Mouse (Mus musculus): ENCODE data around the gene Abat. TPM values are rescaled to one million over a fixed set of nuclear protein-coding genes. Genes with fewer than 3 reads are reported as not detected.

The Abat gene
- total RNA-seq, 2 experiments from 2014 or later, result 134 to 146 TPM

DNA sequence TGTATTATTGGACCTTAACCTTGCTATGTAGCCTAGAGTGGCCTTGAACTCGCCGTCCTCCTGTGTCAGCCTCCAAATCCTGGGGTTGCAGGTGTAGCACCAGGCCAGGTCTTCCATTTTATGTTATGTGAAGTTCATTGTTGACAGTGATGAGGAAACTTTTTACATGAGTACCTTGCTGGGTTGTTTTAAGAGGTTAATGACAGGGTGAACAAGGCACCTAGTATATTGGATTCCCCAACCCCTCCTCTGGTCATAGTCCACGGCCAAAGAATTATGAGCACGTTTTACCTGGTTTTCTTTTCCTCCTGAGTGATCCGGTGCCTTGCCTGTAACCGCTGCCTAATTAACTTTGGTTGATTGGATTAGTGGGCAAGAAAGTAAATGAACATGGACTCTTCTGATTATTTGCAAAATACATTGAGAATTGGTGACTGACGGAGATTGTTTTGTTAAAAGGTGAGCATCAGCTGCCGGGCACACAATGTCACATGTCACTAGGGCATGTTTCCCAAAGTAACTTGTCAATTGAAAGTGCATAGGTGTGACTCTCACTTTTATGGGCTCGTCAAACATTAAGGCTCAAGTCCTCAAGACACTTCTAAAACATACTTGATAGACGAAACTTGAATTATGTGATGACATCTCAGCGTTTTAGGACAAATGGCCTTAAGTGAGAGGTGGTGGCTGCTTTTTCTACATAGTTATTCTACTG lies 57.8 kb downstream of the Abat start:
- DNase-seq (ENCODE audit: low spot score in 2 of 2), result no peak

DNA sequence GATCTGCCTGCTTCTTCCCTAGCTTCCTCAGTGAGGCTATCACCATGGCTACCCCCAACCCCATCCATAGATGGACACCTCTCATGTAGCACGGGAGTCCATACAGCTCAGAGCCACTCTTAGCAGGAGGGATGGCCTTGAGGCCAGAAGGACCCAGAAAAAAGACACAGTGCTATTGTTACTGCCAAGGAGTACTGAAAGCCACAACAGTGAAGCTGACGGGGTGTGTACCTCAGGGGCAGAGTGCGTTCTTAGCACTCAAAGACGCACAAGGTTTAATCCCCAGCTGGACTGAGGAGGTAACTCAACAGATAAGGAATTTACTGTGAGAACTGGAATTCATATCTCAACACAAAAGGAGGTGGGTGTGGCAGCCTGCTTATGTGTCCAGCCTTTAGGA lies 59.8 kb downstream of the Abat start:
- no peak for DNase-seq (ENCODE audit: low spot score in 2 of 2)

DNA sequence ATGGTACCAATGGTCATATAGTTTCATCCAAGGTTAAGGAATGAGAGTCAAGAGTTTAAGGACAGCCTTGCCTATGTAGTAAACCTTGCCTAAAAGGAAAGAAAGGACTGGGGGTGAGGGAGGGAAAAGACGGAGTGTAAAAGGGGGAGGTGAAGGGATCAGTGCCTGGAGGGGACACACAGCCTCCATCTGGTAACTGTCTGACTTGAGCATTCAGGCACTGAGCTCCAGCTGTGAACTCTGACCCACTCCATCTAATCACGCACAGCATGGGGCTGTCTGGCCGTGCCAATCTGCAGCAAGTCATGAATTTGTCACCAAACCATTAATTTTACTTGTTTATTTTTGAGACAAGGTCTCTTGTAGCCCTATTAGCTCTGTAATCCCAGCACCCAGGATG lies 60.5 kb downstream of the Abat start:
- DNase-seq (ENCODE audit: low spot score in 2 of 2), result no peak

DNA sequence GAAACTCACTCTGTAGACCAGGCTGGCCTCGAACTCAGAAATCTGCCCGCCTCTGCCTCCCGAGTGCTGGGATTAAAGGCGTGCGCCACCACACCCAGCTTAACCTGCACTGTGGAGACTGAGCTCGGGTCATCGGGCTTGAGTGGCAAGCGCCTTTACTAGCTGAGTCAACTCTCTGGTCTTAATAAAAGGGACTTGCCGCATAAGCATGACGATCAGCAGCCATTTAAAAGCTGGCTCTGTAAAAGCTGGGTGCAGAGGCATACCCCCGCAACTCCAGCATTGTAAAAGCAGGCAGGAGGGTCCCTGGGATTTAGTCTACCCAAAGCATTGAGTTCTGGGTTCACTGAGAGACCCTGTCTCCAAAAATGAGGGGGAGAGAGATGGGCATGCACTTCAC lies 61.1 kb downstream of the Abat start:
- DNase-seq (ENCODE audit: low spot score in 2 of 2), result no peak

DNA sequence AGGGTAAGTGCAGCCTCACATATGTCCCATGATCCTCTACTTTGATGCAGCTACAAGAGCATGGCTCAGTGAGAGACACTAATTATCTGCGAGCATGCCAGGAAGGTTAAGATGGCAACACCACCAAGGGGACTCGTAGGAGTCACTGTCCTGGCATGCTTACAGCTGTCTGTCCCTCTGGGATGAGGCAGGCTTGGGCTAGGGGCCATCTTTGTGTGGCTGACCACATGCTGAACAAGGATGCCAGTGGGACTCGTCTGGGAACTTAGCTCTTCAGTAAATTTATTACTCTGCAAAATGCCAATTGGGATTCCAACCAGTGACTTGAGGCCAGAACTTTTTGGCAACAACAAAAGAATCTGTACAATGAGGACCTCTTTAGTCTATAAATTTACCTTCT lies 62.9 kb downstream of the Abat start:
- DNase-seq (ENCODE audit: low spot score in 2 of 2), result no peak

DNA sequence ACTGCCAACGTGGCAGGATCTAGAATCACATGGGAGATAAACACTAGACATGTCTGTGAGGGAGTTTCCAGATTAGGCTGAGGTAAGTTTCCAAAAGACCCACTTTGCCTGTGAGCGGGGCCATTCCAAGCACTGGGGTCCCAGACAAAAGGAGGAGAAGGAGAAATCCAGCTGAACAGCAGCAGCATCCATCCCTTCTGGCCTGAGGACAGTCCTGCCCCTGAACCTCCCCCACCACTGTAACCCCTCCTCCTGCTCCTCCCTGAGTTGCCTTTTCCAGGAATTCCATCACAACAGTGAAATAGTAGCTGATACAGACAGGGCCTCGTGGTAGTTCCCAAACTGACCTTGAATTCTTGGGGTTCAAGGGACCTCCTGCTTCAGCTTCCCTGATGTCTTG lies 63.7 kb downstream of the Abat start:
- no peak for DNase-seq (ENCODE audit: low spot score in 2 of 2)

DNA sequence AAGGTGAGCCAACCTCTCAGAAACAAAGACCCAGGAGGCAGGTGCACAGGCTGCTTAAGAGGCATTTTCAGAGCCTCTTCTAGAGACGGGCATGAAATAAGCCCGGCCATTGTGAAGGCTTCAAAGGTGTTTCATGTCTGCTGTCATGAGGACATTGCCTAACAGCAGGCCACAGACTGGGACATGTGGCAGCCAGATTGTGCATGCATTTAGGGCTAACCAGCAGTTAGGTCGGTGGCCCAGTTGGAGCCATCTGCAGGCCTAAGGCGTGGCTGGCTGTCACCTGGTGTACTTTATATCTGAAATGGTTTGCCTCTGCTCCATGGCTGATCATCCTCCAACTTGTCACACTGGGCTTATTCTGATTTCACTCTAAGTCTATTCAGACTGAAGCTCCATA lies 65.1 kb downstream of the Abat start:
- DNase-seq (ENCODE audit: low spot score in 2 of 2), result no peak

DNA sequence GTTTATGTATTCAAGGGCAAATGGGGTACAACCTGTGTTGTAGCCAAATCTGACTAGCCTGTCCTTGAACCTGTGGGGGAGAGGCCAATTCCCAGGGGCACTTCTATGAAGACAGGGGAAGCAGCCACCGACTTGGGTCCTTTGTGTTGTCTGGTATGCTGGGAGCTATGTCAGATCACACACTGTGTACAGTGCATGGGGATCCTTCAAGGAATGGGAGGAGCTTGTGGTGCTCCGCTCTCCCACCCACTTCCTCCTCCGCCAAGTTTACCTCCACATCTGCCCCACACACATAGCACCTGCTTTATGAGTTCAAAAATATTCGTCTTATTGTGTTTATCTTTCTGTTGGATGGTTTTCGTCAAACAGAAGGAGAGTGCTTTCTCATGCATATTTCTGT lies 66.3 kb downstream of the Abat start:
- no peak for DNase-seq (ENCODE audit: low spot score in 2 of 2)

DNA sequence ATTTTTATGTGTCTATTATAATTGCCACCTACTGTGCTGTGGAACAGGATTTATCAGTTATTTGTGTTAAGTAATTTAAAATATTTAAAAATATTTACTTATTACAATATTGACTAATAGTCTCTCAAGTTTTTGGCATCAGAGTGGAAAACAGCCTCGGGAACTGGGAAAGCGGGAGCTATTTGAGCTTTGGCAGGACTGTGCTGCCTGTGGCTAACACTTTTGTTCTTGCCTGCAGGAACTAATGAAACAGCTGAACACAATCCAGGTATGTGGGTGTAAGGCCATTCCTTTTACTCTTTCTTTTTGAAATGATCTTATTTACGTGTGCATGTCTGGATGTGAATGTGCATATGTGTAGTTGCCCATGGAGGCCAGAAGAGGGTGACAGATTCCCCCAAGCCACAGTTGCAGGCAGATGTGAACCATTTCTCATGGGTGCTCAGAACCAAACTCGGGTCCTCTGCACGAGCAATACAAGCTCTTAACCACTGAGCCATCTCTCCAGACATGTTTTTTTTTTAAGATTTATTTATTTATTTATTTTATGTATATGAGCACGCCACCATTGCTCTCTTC lies 68.5 kb downstream of the Abat start:
- no peak for DNase-seq (ENCODE audit: low spot score in 2 of 2)

DNA sequence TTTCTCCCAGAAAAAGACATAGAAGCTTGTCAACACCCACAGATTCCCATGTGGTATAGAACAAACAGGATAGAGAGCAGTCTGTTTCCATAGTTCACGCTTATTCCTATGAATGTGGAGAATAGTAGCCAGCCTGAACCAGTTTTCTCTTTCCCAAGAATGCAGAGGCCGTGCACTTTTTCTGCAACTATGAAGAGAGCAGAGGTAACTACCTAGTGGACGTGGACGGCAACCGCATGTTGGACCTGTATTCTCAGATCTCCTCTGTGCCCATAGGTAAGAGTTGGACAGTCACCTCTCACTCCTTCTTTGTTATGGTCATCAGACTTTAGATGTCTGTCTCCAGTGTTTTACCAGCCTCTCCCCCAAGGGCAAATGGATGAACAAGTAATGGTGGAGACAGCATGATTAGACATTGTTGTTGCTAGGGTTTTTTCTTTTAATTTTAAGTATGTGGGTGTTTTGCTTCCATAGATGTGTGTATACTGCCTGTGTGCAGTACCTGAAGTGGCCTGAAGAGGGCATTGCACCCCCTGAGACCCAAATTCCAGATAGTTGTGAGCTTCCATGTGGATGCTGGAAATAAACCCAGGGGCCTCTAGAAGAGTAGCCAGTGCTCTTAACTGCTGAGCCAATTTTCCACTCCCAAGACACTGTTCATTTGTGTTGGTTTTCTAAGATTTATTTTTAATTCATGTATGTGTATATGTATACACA lies 69.5 kb downstream of the Abat start:
- no peak for DNase-seq (ENCODE audit: low spot score in 2 of 2)

DNA sequence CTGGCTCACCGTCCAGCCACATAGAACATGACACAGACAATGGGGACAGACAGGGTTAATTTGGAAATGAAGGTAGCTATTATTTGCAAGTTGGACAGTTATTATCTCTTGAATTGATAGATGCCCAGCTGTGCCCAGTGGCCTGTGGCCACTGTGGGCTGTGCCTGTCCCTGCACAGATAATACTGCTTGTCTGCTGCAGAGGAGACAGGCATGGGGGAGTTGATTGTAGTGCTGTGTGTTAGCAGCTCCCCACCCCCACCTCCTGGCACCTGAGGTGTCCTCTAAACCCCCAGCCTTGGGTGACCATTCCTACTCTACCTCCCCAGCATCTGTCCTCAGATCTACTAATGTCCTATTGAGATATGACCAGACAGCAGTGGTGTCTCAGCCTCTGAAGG lies 71.0 kb downstream of the Abat start:
- no peak for DNase-seq (ENCODE audit: low spot score in 2 of 2)

DNA sequence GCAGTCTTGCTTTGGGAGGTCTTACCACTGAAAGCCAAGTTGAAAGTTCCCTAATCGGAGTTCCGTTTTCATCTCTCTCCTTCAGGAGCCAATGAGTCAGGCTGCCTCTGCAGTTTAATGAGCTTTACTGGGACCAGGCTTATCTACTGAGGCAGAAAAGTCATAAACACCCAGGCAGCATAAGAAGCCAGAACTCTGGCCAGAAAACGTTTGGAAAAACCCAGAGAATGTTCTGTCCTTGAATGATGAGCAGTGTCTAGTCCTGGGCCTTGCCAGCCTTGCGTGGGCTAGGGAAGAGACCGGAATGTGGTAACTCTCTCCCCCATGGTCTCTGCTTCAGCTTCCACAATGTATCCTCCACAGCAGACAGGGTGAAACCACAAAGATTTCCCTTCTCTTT lies 71.8 kb downstream of the Abat start:
- no peak for DNase-seq (ENCODE audit: low spot score in 2 of 2)

DNA sequence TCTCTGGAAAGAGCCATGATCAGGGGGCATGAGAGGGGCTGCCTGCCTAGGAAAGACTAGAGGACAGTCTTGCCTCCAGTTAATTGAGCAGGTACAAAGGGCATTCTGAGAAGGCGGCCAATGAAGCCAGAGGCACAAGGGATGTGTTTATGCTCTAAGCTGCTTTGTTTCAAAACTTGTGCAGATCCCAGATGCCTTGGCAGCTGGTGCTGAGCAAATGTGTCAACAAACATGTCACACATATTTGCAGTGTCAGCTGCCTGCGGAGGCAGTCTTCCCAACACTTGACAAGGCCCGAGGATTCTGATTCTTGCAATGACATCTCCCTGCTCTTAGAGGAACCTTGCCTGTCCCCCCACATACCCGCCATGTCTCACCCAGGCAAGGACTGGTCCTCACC lies 82.2 kb downstream of the Abat start:
- peak; percentile 79 to 92 for DNase-seq (ENCODE audit: low spot score in 2 of 2)

DNA sequence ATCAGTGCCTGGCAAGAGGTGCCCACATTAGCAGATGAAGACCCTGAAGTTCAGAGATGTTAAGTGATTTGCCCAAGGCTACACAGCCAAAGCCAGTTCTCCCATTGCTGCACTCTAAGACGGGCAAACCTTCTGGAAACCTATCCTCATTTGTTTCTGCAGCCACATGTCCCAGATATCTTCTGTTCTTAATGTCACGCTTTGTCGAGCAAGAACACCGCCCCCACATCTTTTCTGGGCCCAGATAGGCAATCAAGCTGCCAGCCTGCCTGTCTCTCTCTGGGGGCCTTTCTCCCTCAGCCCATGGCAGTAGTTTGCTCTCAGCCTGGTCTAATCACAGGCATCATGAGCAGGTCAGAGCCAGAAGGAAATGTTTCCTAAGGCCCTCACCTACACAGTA lies 83.1 kb downstream of the Abat start:
- peak; percentile 27 to 42 for DNase-seq (ENCODE audit: low spot score in 2 of 2)

DNA sequence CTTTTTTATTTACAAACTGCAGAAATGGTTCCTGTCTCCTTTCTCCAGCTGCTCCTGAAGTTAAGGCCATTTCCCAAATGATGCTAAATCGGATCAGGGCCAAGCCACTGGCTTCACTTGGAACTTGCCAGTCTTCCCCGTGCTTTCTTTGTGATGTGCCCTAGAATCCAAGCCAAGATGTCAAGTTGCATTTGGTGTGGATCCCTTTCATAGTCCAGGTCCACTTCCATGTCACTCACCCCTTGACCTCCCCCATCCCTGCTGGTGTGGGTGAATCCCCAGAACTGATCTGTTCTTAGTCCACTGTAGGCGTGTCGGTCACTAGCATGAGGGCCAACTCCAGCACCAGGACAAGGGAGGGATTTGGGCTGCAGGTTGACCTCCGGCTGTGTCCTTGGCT lies 84.3 kb downstream of the Abat start:
- no peak for DNase-seq (ENCODE audit: low spot score in 2 of 2)

DNA sequence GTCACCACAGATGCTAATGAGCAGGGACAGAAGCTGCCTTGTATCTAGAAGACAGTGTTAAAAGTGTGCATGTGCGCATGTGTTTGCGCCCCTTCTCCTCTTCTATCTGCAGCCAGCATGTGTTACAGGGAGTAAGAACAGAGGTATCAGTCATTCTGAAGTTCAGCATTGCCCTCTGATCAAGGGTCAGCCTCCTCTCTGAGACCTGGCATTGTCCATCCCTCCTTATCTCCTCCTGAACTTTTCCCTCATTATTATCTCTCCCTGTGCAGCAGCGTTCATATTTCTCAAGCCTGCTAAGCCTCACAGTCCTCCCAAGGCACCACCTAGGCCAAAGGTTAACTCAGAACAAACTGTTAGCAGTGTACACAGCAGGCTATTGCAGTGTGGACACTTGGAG lies 90.6 kb downstream of the Abat start:
- DNase-seq (ENCODE audit: low spot score in 2 of 2), result no peak

DNA sequence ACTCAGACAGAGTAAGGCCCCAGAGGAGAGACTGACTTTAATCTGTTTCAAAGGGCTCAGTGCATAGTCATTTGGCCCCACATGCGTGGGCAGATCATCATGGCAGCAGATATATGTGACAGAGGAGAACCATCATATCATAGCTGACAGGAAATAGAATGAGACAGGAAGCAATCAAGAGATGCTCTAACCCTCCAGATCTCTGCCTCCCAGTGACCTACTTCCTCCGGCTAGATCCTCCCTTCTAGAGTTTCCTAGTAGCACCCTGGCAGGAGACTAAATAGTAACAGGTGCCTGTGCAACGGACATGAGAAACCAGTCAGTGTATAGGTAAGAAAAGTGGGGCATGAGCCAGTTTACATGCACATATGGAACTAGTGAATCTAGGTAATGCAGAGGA lies 97.2 kb downstream of the Abat start:
- no peak for DNase-seq (ENCODE audit: low spot score in 2 of 2)

DNA sequence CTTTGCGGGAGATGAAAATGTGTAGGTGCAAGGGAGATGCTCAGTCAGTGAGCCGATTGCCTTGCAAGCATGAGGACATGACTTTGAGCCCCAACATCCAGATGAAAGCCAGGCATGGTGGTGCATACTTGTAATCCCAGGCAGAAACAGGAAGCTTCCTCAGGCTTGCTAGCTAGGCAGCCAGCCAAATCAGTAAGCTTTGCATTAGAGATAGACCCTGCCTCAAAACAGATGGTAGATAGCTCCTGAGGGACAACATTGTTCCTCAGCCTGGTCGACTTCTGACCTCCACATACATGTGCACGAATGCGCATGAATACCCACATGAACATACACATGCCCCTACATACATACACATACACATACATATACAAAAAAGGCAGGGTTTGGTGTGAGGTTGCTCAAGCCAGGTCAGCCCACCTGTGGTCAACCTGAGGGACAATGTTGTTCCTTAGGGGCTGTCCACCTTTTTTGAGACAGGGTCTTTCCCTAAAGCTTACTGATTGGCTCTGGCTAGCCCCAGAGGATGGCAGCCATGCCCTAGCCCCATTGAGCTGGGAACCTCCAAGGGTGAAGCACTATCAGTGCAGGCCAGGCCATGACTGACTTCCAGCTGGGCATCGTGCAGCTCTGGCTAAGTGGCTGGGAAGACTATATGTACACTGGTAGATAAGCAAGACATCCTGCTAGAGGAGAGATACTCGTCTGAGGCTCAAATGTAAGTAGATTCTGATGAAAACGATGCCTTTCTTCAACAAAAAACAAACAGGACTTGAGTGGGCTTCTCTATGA lies 99.2 kb downstream of the Abat start:
- no peak for DNase-seq (ENCODE audit: low spot score in 2 of 2)

DNA sequence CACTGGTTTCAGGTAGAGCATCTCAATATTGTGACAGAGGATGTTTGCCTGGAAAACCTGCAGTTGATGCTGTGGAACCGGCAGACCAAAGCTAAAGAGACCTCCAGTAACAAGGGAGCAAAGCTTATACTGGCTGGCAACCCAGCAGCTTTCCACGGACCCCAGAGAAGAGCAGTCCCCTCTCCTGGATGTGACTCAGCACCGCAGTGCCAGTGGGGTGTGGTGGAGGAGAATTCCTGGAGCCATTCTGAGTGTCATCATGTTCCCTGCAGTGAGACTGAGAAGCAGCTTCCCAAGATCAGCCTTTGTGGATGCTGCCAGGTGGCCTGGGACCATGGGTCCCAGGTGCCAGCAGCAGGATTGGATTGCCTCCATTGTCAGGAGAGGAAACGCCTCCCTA lies 99.8 kb downstream of the Abat start:
- no peak for DNase-seq (ENCODE audit: low spot score in 2 of 2)

DNA sequence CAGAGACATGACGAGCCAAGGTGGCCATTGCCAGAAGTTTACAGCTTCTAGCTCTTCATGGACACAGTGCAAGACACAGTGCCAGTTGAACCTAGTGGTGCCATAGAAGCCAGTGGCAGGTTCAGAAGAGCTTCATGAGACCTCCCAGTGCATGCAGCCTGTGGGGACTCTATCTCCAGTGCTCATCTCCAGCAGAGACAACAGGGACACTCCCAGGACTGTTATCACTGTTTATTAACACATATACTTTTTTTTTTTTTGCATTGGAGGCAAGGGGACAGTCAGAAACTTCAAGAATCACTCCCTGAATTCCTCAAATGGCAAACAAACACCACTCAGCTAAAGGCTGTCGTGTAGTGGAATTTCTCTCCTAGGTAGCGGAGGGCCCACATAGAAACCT lies 100.2 kb downstream of the Abat start:
- no peak for DNase-seq (ENCODE audit: low spot score in 2 of 2)

DNA sequence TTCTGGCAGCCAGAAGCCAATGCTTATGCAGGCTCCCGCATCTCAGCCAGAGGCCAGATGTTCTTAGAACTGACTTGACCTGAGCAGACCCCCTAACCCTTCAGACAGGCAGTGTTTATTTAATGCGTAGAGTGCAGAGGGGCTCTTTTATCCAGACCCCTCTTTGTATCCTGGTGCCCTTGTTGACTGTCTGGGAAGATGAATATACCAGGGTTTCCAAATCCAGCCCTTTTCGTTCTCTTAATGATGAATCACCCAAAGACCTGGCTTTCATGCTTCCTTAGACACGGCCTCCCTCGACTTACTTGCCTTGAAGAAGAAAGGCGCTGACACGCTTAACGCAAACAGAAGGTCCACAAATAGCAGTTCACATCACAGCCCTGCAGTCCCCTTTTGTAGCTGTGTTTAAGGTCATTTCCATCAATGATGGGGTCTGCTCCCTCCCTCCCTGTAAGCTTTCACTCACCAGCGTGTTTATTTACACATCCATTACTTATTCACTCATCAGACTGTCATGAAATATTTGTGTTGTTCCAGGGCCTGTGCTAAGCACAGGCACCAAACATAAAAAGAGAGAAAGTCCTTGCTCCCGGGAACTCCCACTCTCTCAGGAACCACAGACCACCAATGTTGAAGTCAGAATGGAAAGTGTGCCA lies 106.6 kb downstream of the Abat start:
- no peak for DNase-seq (ENCODE audit: low spot score in 2 of 2)
